Mouse (Mus musculus) lung, adult 2 months (tissue): Measurements from ENCODE around the gene Ppp1r1b.

ENCODE experiments used
- CTCF ChIP-seq: fragments of 200-500 bp; IDR thresholded peaks from 2 replicates; pipeline ENCODE4 v1.5.1; 2011; ENCODE audit warnings: mild to moderate bottlenecking, low read length, control low read depth; ENCODE audit not compliant: insufficient read depth
- POLR2A ChIP-seq: fragments of 200-500 bp; IDR thresholded peaks from 2 replicates; pipeline ENCODE4 v1.6.1; 2011; ENCODE audit warnings: low read depth, mild to moderate bottlenecking, control low read depth, low read length, borderline replicate concordance; ENCODE audit errors: extremely low read depth

GRCm38 (mm10) chr11:98358161-98359083, 10.2 kb downstream of the Ppp1r1b start, which contains the start of gene Stard3:
- TF ChIP-seq POLR2A, result peak; percentile 73
- TF ChIP-seq CTCF, result no peak
